ENCODE assay signal across 23 mouse cellular contexts in genomic region chr6:148455470-148455869, GRCm38 (mm10). TPM values are rescaled to one million over a fixed set of nuclear protein-coding genes. Genes with fewer than 3 reads are reported as not detected.
DNase-seq lines count a peak whose midpoint lies in the region; ATAC-seq and TF ChIP-seq lines count a peak whose summit lies in the region.
"Had no signal": no experiment of that assay in that cellular context is flagged by ENCODE, and none has a peak within 500 bp of the region (broad histone marks: within the 10 kb centered on the region; RNA-seq: fewer than 3 reads in every experiment).

No protein-coding gene starts in this region.

- no peaks in the 10 kb centered on the region for H3K4me1 ChIP-seq in forebrain, postnatal 0 days (ENCODE audit: insufficient read depth)
- no peaks in the 10 kb centered on the region for H3K4me1 ChIP-seq in forebrain, embryonic 16.5 days (replicated peaks; ENCODE audit: control insufficient read depth, insufficient read depth, low read length)
- no peaks in the 10 kb centered on the region for H3K4me1 ChIP-seq in CH12.LX (ENCODE audit: control insufficient read depth in 1 of 2, insufficient read depth in 2 of 2)
- H3K4me1 ChIP-seq: hindbrain, embryonic 12.5 days; midbrain, embryonic 13.5 days; neural tube, embryonic 15.5 days had no signal

- H3K4me3 ChIP-seq in forebrain, postnatal 0 days (ENCODE audit: low read depth, low read length) = no peak overlapping the region
- no peak overlapping the region for H3K4me3 ChIP-seq in forebrain, embryonic 16.5 days (replicated peaks; ENCODE audit: low read length)
- no peak overlapping the region for H3K4me3 ChIP-seq in left cerebral cortex, adult 2 months
- no peak overlapping the region for H3K4me3 ChIP-seq in CH12.LX (replicated peaks in 1 of 3; ENCODE audit: low read depth in 2 of 3, low read length in 2 of 3, poor library complexity in 1 of 3)
- H3K4me3 ChIP-seq: erythroblast, embryonic 14.5 days; hindbrain, embryonic 12.5 days; midbrain, embryonic 13.5 days; myocyte; neural tube, embryonic 15.5 days had no signal

- H3K79me2 ChIP-seq in CH12.LX (replicated peaks; ENCODE audit: control insufficient read depth, extremely low read depth, insufficient read depth, poor library complexity, severe bottlenecking) = no peaks in the 10 kb centered on the region

- no peak for TF ChIP-seq EP300 in CH12.LX (IDR thresholded peaks at IDR 0.05; ENCODE audit: low read length)

- no peaks in the 10 kb centered on the region for H3K36me3 ChIP-seq in forebrain, postnatal 0 days (ENCODE audit: insufficient read depth)
- no peaks in the 10 kb centered on the region for H3K36me3 ChIP-seq in forebrain, embryonic 16.5 days (ENCODE audit: control insufficient read depth, insufficient read depth)
- H3K36me3 ChIP-seq in CH12.LX (replicated peaks in 1 of 2; ENCODE audit: control insufficient read depth in 1 of 2, insufficient read depth in 1 of 2, low read length in 1 of 2) = no peaks in the 10 kb centered on the region
- H3K36me3 ChIP-seq: hindbrain, embryonic 12.5 days; midbrain, embryonic 13.5 days; neural tube, embryonic 15.5 days had no signal

- peak; percentile 36; the same call in 1 of the 2 replicates for TF ChIP-seq CTCF in forebrain, postnatal 0 days (IDR thresholded peaks at IDR 0.05; ENCODE audit: low read depth)
- TF ChIP-seq CTCF in left cerebral cortex, adult 2 months (IDR thresholded peaks at IDR 0.05) = peak; percentile 29
- peak in 1 of 2 experiments; percentile 14; a peak in 1 of 4 replicates for TF ChIP-seq CTCF in CH12.LX (conservative IDR thresholded peaks at IDR 0.05 in 1 of 2, IDR thresholded peaks at IDR 0.05 in 1 of 2; ENCODE audit: low read depth in 2 of 2, low read length in 2 of 2)

- no peak for ATAC-seq in forebrain, postnatal 0 days
- ATAC-seq in forebrain, embryonic 16.5 days = no peak
- ATAC-seq in erythroblast, adult 5-6 weeks (replicated peaks; ENCODE audit: low FRiP score, poor library complexity, severe bottlenecking) = no peak
- ATAC-seq: forebrain, embryonic 14.5 days; midbrain, embryonic 13.5 days had no signal

- H3K9ac ChIP-seq in forebrain, postnatal 0 days = no peak overlapping the region
- no peak overlapping the region for H3K9ac ChIP-seq in forebrain, embryonic 16.5 days (replicated peaks; ENCODE audit: low read depth, low read length)
- H3K9ac ChIP-seq in CH12.LX (ENCODE audit: insufficient read depth, low read depth) = no peak overlapping the region
- H3K9ac ChIP-seq: hindbrain, embryonic 12.5 days; midbrain, embryonic 13.5 days; neural tube, embryonic 15.5 days had no signal

- TF ChIP-seq RAD21 in CH12.LX (IDR thresholded peaks at IDR 0.05; ENCODE audit: low read depth, low read length) = no peak; the same call in none of the 2 replicates

- intact Hi-C loops in left cerebral cortex, adult 2 months (cut with DNase I) = loop anchor here (5.0 kb wide), 1 partner anchor 37 kb away; no protein-coding TSS in a partner anchor

- dilution Hi-C loops in CH12.LX (cut with MboI; ENCODE audit: extremely low pct_ligation_motif_present, extremely low pct_unique_long_range_greater_than_20kb, low sequenced_read_pairs) = no loop called here

- H3K4me2 ChIP-seq in forebrain, postnatal 0 days (ENCODE audit: low read depth) = no peak overlapping the region
- H3K4me2 ChIP-seq in forebrain, embryonic 16.5 days (ENCODE audit: low read length) = no peak overlapping the region
- H3K4me2 ChIP-seq in CH12.LX (ENCODE audit: insufficient read depth, low read depth, poor library complexity, severe bottlenecking) = no peak overlapping the region
- H3K4me2 ChIP-seq: heart, embryonic 11.5 days; hindbrain, embryonic 12.5 days; midbrain, embryonic 13.5 days; neural tube, embryonic 15.5 days had no signal

- TF ChIP-seq POLR2A in CH12.LX (IDR thresholded peaks at IDR 0.05; ENCODE audit: low read depth, low read length) = no peak

- no peaks in the 10 kb centered on the region for H3K9me3 ChIP-seq in forebrain, postnatal 0 days (ENCODE audit: low read length)
- peaks cover 4% of the 10 kb centered on the region; the same call in 1 of the 2 replicates for H3K9me3 ChIP-seq in forebrain, embryonic 16.5 days (ENCODE audit: control insufficient read depth, low read length)
- peaks cover 8% of the 10 kb centered on the region for H3K9me3 ChIP-seq in CH12.LX (replicated peaks; ENCODE audit: low read length)
- H3K9me3 ChIP-seq: hindbrain, embryonic 12.5 days; neural tube, embryonic 15.5 days had no signal

- H3K27ac ChIP-seq in forebrain, postnatal 0 days (ENCODE audit: low read depth, low read length) = no peak overlapping the region
- no peak overlapping the region for H3K27ac ChIP-seq in forebrain, embryonic 16.5 days (ENCODE audit: low read length)
- H3K27ac ChIP-seq in left cerebral cortex, adult 2 months = no peak overlapping the region
- no peak overlapping the region for H3K27ac ChIP-seq in CH12.LX (ENCODE audit: insufficient read depth, low read depth)
- H3K27ac ChIP-seq: hindbrain, embryonic 12.5 days; midbrain, embryonic 13.5 days; neural tube, embryonic 15.5 days had no signal

- no peak for DNase-seq in forebrain, postnatal 0 days
- DNase-seq in left cerebral cortex, adult 2 months (ENCODE audit: extremely low spot score in 1 of 2, low spot score in 2 of 2) = no peak
- DNase-seq in left cerebral cortex, adult 18-20 months (ENCODE audit: low spot score in 2 of 2) = no peak
- DNase-seq in CH12.LX (ENCODE audit: extremely low read depth) (no peak), R1 (ENCODE audit: low read depth, low spot score) (peak; percentile 70)
- DNase-seq in thymus, adult 18-20 months = no peak
- DNase-seq: adrenal gland, postnatal 25 days; cerebellum, adult 2 months; heart, postnatal 10 days; layer of hippocampus, postnatal 36 days; left cerebral cortex, postnatal 4 days; right cerebral cortex, postnatal 14 days; spleen, adult 18-20 months; thymus, adult 2 months had no signal

- in situ Hi-C loops in CH12.LX (cut with MboI; ENCODE audit: low pct_ligation_motif_present, low pct_unique_long_range_greater_than_20kb, low sequenced_read_pairs) = no loop called here

- 76% methylated on average over 4 of the region's 4 CpGs for WGBS in forebrain, postnatal 0 days
- WGBS in forebrain, embryonic 16.5 days = 79% methylated on average over 4 of the region's 4 CpGs

- H3K27me3 ChIP-seq in forebrain, postnatal 0 days (ENCODE audit: insufficient read depth, low read length) = no peaks in the 10 kb centered on the region
- no peaks in the 10 kb centered on the region for H3K27me3 ChIP-seq in forebrain, embryonic 16.5 days (replicated peaks; ENCODE audit: control insufficient read depth, insufficient read depth, low read length)
- no peaks in the 10 kb centered on the region for H3K27me3 ChIP-seq in CH12.LX (replicated peaks)
- H3K27me3 ChIP-seq: hindbrain, embryonic 12.5 days; midbrain, embryonic 13.5 days; neural tube, embryonic 15.5 days had no signal

TF ChIP-seq in CH12.LX, 34 proteins besides CTCF, POLR2A, EP300 and RAD21:
- TF ChIP-seq MAZ (IDR thresholded peaks at IDR 0.05; ENCODE audit: low read depth, low read length) = no peak
- TF ChIP-seq SMC3 (IDR thresholded peaks at IDR 0.05; ENCODE audit: low read depth, low read length) = peak; percentile 6; the same call in 1 of the 2 replicates

RNA-seq across cellular contexts. Expression of gene Tmtc1, which starts 11.3 kb away (rescaled TPM):
- 18.9 and 20.5 TPM in 2 replicates for total RNA-seq in forebrain, postnatal 0 days (2014; rRNA removed)
- 1.3 and 1.7 TPM in 2 replicates for polyA plus RNA-seq in forebrain, postnatal 0 days (2015; fragmentation: Nextera tagmentation; extraction: Ambion mirVana)
- polyA plus RNA-seq in forebrain, embryonic 16.5 days (2015; fragmentation: Nextera tagmentation; extraction: Ambion mirVana) = 3.9 and 4.0 TPM in 2 replicates
- total RNA-seq in left cerebral cortex, adult 2 months (2021) = 10 to 100 TPM; 58.7 to 60.1 TPM
- 10 to 100 TPM; 52.2 to 54.7 TPM for total RNA-seq in left cerebral cortex, adult 18-20 months (2021)
- total RNA-seq in CH12.LX (2012; rRNA removed) (0.13 TPM in 1 of 2 replicates, not detected in the other), CH12.LX (2014; rRNA removed) (0.03 TPM in 2 replicates)
- polyA plus RNA-seq in CH12.LX (2012; ENCODE audit: insufficient read length, low read depth) = 0.04 and 0.05 TPM in 2 replicates
- total RNA-seq in erythroblast, adult 5-6 weeks (2015; ENCODE audit: low replicate concordance) = not detected in 2 replicates
- total RNA-seq in erythroblast, adult 5-6 weeks (2017; ENCODE audit: low replicate concordance) = 0.09 and 1.1 TPM in 2 replicates
- polyA plus RNA-seq: erythroblast, embryonic 14.5 days had no signal
